ENCODE assay signal across 8 mouse cellular contexts in genomic region chr1:157048201-157048923, GRCm38 (mm10).
DNase-seq lines count a peak whose midpoint lies in the region; ATAC-seq and TF ChIP-seq lines count a peak whose summit lies in the region.

No protein-coding gene starts in this region.

- intact Hi-C loops in gastrocnemius, postnatal 36 days (cut with DNase I), result no loop called here

- peak overlapping the region; percentile 48; the same call in 1 of the 2 replicates for H3K27ac ChIP-seq in layer of hippocampus, adult 2 months

- no peak for TF ChIP-seq CTCF in layer of hippocampus, adult 2 months (conservative IDR thresholded peaks at IDR 0.05)

- no peak overlapping the region for H3K4me3 ChIP-seq in layer of hippocampus, adult 2 months

- ATAC-seq in erythroblast, adult 5-6 weeks (replicated peaks; ENCODE audit: low FRiP score, poor library complexity, severe bottlenecking), result no peak

- no peak for DNase-seq in layer of hippocampus, adult 2 months (ENCODE audit: low spot score in 2 of 2)
- DNase-seq in layer of hippocampus, postnatal 25 days (ENCODE audit: extremely low spot score in 1 of 2, low spot score in 1 of 2), result no peak
- DNase-seq in embryo, embryonic 10.5 days (ENCODE audit: low spot score), result peak; percentile 77
- peak; percentile 33 for DNase-seq in induced T-regulatory cell, adult 2 months (ENCODE audit: low read depth)
- DNase-seq in retina, postnatal 1 day, result peak; percentile 60
- no peak for DNase-seq in gastrocnemius, postnatal 36 days
- no peak for DNase-seq in right cerebral cortex, postnatal 36 days (ENCODE audit: low spot score in 2 of 2)

Comparison
In these comparisons a context has a peak if more than half of its experiments do, and no peak if none do; other contexts are left out.
1. DNase-seq: peak in embryo, embryonic 10.5 days (single experiment), induced T-regulatory cell, adult 2 months (single experiment) and retina, postnatal 1 day (single experiment); none in layer of hippocampus, adult 2 months (0 of 2), layer of hippocampus, postnatal 25 days (0 of 2), gastrocnemius, postnatal 36 days (0 of 2) and right cerebral cortex, postnatal 36 days (0 of 2).